Mouse (Mus musculus): ENCODE measurements around the gene Cirbp. TPM values are rescaled to one million over a fixed set of nuclear protein-coding genes. Genes with fewer than 3 reads are reported as not detected.

Gene Cirbp
- polyA plus RNA-seq, 1 experiment from 2014 or later: 80.8 TPM

GRCm38 (mm10) chr10:80176270-80176834 is 10.6 kb downstream of the Cirbp start:
- WGBS: 84% methylated on average over 5 of the region's 5 CpGs
- Histone ChIP-seq H3K27ac (ENCODE audit: low read length) (no peak overlapping the region), H3K9me3 (replicated peaks; ENCODE audit: control insufficient read depth, low read length) (no peaks in the 10 kb centered on the region), H3K9ac (ENCODE audit: low read length) (no peak overlapping the region), H3K4me3 (replicated peaks; ENCODE audit: low read length) (no peak overlapping the region), H3K27me3 (ENCODE audit: control insufficient read depth, insufficient read depth, low read length) (no peaks in the 10 kb centered on the region), H3K4me2 (ENCODE audit: low read depth, low read length) (no peak overlapping the region), H3K4me1 (ENCODE audit: control insufficient read depth, insufficient read depth, low read length) (peaks cover 24% of the 10 kb centered on the region), H3K36me3 (ENCODE audit: control insufficient read depth, insufficient read depth, low read length) (peaks cover 3% of the 10 kb centered on the region; the same call in 1 of the 2 replicates)
- ATAC-seq (ENCODE audit: insufficient read depth, low FRiP score): no peak

- H3K9ac ChIP-seq (ENCODE audit: low read length): no peak overlapping the region
- no peaks in the 10 kb centered on the region for H3K27me3 ChIP-seq (ENCODE audit: control insufficient read depth, insufficient read depth, low read length)
- no peaks in the 10 kb centered on the region for H3K9me3 ChIP-seq (replicated peaks; ENCODE audit: control insufficient read depth, low read length)
- no peak overlapping the region for H3K4me3 ChIP-seq (replicated peaks; ENCODE audit: low read length)
- no peaks in the 10 kb centered on the region for H3K36me3 ChIP-seq (ENCODE audit: control insufficient read depth, insufficient read depth, low read length)
- 71% methylated on average over 7 of the region's 7 CpGs for WGBS
- H3K4me1 ChIP-seq (ENCODE audit: control insufficient read depth, insufficient read depth, low read length): peaks cover 14% of the 10 kb centered on the region; the same call in 1 of the 2 replicates
- no peak overlapping the region for H3K27ac ChIP-seq (ENCODE audit: low read length)
- ATAC-seq (ENCODE audit: insufficient read depth, low FRiP score): no peak
- no peak overlapping the region for H3K4me2 ChIP-seq (ENCODE audit: low read depth, low read length)
Observed at GRCm38 (mm10) chr10:80177441-80178279, 11.9 kb downstream of the Cirbp start.

DNA sequence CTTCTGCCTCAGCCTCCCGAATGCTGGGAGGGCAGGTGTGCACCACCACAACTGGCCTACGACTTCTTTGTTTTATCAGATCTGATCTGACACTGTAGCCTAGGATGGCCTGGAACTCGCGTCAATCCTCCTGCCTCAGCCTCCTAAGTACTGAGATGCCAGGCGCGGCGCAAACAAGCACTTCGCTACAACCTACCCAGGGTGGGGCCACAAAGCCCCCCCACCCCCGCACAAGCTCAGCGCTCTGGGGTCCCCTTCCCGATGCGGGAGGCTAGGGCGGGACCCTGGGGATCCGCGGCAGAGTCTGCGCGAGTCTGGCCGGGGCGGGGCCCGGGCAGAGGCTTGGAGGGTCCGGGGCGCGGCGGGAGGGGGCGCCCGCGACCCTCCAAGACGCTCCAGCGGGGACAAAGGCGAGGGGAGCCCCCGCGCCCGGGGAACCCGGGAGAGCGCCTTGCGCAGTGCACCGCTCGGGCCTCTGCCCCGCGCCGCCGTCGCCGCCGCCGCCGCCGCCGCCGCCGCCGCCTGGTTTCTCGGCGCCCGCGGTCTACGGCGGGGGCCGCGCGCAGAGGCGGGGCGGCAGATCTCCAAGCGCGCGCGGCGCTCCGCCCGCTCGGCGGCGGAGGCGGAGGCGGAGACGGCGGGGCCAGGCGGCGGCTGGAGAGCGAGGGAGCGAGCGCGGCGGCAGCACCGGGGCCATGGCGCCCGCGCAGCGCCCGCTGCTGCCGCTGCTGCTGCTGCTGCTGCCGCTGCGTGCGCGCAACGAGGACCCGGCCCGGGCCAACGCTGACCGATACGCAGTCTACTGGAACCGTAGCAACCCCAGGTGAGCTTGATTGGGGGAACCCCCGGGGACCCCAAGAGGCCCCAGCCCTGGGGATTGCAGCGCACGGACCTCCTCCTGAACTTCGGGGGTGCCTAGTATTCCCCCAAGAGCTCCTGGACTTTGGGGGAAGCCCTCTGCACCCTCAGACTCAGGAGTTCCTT is 13.6 kb downstream of the Cirbp start, which contains the start of gene Efna2:
Gene Efna2, plus strand, starts transcription at position 415 of the 984 bp plus-strand sequence.
- H3K4me3 ChIP-seq (replicated peaks; ENCODE audit: low read length): peak within 1 kb of the TSS; percentile 64
- H3K4me2 ChIP-seq (ENCODE audit: low read depth, low read length): peak within 1 kb of the TSS; percentile 75
- peaks cover 14% of the 10 kb centered on the region; the same call in 1 of the 2 replicates for H3K4me1 ChIP-seq (ENCODE audit: control insufficient read depth, insufficient read depth, low read length)
- H3K9me3 ChIP-seq (replicated peaks; ENCODE audit: control insufficient read depth, low read length): no peaks in the 10 kb centered on the region
- peak within 1 kb of the TSS; percentile 23 for H3K27ac ChIP-seq (ENCODE audit: low read length)
- peak; percentile 68 for ATAC-seq (ENCODE audit: insufficient read depth, low FRiP score)
- no peaks in the 10 kb centered on the region for H3K36me3 ChIP-seq (ENCODE audit: control insufficient read depth, insufficient read depth, low read length)
- WGBS: under 1% methylated on average over 72 of the region's 106 CpGs
- peak within 1 kb of the TSS; percentile 90 for H3K9ac ChIP-seq (ENCODE audit: low read length)
- H3K27me3 ChIP-seq (ENCODE audit: control insufficient read depth, insufficient read depth, low read length): no peaks in the 10 kb centered on the region

DNA sequence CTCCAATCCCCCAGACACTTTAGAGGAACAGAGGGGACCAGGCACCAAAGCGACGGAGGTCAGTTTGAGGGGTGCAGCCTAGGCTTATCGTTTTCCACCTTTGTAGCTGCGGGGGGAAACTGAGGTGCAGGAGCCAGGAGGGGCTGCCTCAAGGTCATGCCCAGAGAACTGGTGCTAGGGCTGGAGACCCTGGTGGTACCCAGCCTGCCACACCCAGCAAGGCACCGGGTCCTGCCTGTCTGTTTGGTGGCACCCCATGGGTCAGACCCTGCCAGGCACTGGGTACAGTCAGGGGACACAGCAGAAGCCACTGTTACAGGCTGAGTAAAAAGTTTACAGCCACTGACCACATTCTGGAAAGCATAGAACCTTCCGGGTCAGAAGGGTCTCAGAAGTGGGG is 14.5 kb downstream of the Cirbp start:
- H3K4me3 ChIP-seq (replicated peaks; ENCODE audit: low read length): peak overlapping the region; percentile 64
- no peaks in the 10 kb centered on the region for H3K36me3 ChIP-seq (ENCODE audit: control insufficient read depth, insufficient read depth, low read length)
- H3K9me3 ChIP-seq (replicated peaks; ENCODE audit: control insufficient read depth, low read length): no peaks in the 10 kb centered on the region
- peak overlapping the region; percentile 90 for H3K9ac ChIP-seq (ENCODE audit: low read length)
- ATAC-seq (ENCODE audit: insufficient read depth, low FRiP score): no peak
- H3K27me3 ChIP-seq (ENCODE audit: control insufficient read depth, insufficient read depth, low read length): no peaks in the 10 kb centered on the region
- H3K27ac ChIP-seq (ENCODE audit: low read length): no peak overlapping the region
- 37% methylated on average over 6 of the region's 6 CpGs for WGBS
- H3K4me1 ChIP-seq (ENCODE audit: control insufficient read depth, insufficient read depth, low read length): peaks cover 14% of the 10 kb centered on the region; the same call in 1 of the 2 replicates
- H3K4me2 ChIP-seq (ENCODE audit: low read depth, low read length): peak overlapping the region; percentile 75

GRCm38 (mm10) chr10:80180823-80181222 is 15.0 kb downstream of the Cirbp start:
- Histone ChIP-seq H3K4me3 (replicated peaks; ENCODE audit: low read length) (peak overlapping the region; percentile 64), H3K9ac (ENCODE audit: low read length) (peak overlapping the region; percentile 90; the same call in 1 of the 2 replicates), H3K27me3 (ENCODE audit: control insufficient read depth, insufficient read depth, low read length) (no peaks in the 10 kb centered on the region), H3K4me1 (ENCODE audit: control insufficient read depth, insufficient read depth, low read length) (peaks cover 14% of the 10 kb centered on the region; the same call in 1 of the 2 replicates), H3K27ac (ENCODE audit: low read length) (no peak overlapping the region), H3K4me2 (ENCODE audit: low read depth, low read length) (peak overlapping the region; percentile 75), H3K9me3 (replicated peaks; ENCODE audit: control insufficient read depth, low read length) (no peaks in the 10 kb centered on the region), H3K36me3 (ENCODE audit: control insufficient read depth, insufficient read depth, low read length) (no peaks in the 10 kb centered on the region)
- ATAC-seq (ENCODE audit: insufficient read depth, low FRiP score): no peak
- WGBS: 53% methylated on average over 5 of the region's 5 CpGs

- 0 out of 2 replicates have a peak, but pooled peaks cover 14% of the 10 kb centered on the region for H3K4me1 ChIP-seq (ENCODE audit: control insufficient read depth, insufficient read depth, low read length)
- no peak overlapping the region for H3K9ac ChIP-seq (ENCODE audit: low read length)
- no peak overlapping the region for H3K4me2 ChIP-seq (ENCODE audit: low read depth, low read length)
- no peaks in the 10 kb centered on the region for H3K9me3 ChIP-seq (replicated peaks; ENCODE audit: control insufficient read depth, low read length)
- no peak overlapping the region for H3K27ac ChIP-seq (ENCODE audit: low read length)
- WGBS: 89% methylated on average over 7 of the region's 7 CpGs
- H3K4me3 ChIP-seq (replicated peaks; ENCODE audit: low read length): no peak overlapping the region
- no peak for ATAC-seq (ENCODE audit: insufficient read depth, low FRiP score)
- no peaks in the 10 kb centered on the region for H3K27me3 ChIP-seq (ENCODE audit: control insufficient read depth, insufficient read depth, low read length)
- no peaks in the 10 kb centered on the region for H3K36me3 ChIP-seq (ENCODE audit: control insufficient read depth, insufficient read depth, low read length)
Observed at GRCm38 (mm10) chr10:80182547-80182946, 16.8 kb downstream of the Cirbp start.

DNA sequence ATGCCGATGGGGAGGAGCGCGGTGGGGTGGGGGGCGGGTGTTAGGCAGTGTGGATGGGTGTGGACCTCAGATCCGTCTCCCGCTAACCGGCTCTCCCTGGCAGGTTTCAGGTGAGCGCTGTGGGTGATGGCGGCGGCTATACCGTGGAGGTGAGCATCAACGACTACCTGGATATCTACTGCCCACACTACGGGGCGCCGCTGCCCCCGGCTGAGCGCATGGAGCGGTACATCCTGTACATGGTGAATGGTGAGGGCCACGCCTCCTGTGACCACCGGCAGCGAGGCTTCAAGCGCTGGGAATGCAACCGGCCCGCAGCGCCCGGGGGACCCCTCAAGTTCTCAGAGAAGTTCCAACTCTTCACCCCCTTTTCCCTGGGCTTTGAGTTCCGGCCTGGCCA is 20.9 kb downstream of the Cirbp start:
- Histone ChIP-seq H3K9me3 (replicated peaks; ENCODE audit: control insufficient read depth, low read length) (no peaks in the 10 kb centered on the region), H3K27me3 (ENCODE audit: control insufficient read depth, insufficient read depth, low read length) (peaks cover 21% of the 10 kb centered on the region), H3K27ac (ENCODE audit: low read length) (no peak overlapping the region), H3K9ac (ENCODE audit: low read length) (no peak overlapping the region), H3K36me3 (ENCODE audit: control insufficient read depth, insufficient read depth, low read length) (no peaks in the 10 kb centered on the region), H3K4me1 (ENCODE audit: control insufficient read depth, insufficient read depth, low read length) (peaks cover 3% of the 10 kb centered on the region; the same call in 1 of the 2 replicates), H3K4me2 (ENCODE audit: low read depth, low read length) (no peak overlapping the region), H3K4me3 (replicated peaks; ENCODE audit: low read length) (no peak overlapping the region)
- ATAC-seq (ENCODE audit: insufficient read depth, low FRiP score): no peak
- WGBS: 45% methylated on average over 27 of the region's 27 CpGs

DNA sequence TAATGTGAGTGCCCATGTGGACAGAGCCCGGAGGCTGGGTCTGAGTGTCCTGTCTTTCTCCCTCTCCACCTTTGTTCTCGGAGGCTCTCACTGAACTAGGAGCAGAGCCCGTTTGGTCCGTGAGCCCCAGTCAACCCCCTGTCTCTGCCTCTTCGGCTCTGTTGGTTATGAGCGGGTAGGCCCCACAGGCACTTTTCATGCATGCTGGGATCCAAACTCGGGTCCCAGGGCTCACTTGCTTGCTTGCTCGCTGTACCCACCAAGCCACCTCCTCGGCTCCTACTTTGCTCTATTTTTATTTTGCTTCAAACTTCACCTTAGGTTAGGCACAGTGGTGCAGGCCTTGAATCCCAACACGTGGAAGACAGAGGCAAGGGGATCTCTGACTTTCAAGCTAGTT is 22.0 kb downstream of the Cirbp start:
- no peak overlapping the region for H3K9ac ChIP-seq (ENCODE audit: low read length)
- no peak overlapping the region for H3K27ac ChIP-seq (ENCODE audit: low read length)
- H3K27me3 ChIP-seq (ENCODE audit: control insufficient read depth, insufficient read depth, low read length): peaks cover 25% of the 10 kb centered on the region
- ATAC-seq (ENCODE audit: insufficient read depth, low FRiP score): no peak
- no peak overlapping the region for H3K4me3 ChIP-seq (replicated peaks; ENCODE audit: low read length)
- no peak overlapping the region for H3K4me2 ChIP-seq (ENCODE audit: low read depth, low read length)
- no peaks in the 10 kb centered on the region for H3K36me3 ChIP-seq (ENCODE audit: control insufficient read depth, insufficient read depth, low read length)
- WGBS: 90% methylated on average over 10 of the region's 10 CpGs
- peaks cover 3% of the 10 kb centered on the region; the same call in 1 of the 2 replicates for H3K4me1 ChIP-seq (ENCODE audit: control insufficient read depth, insufficient read depth, low read length)
- H3K9me3 ChIP-seq (replicated peaks; ENCODE audit: control insufficient read depth, low read length): no peaks in the 10 kb centered on the region

Data from stomach, embryonic 16.5 days (tissue).